Comparison of ENCODE assay signal across 8 mouse cellular contexts in the genomic region with DNA sequence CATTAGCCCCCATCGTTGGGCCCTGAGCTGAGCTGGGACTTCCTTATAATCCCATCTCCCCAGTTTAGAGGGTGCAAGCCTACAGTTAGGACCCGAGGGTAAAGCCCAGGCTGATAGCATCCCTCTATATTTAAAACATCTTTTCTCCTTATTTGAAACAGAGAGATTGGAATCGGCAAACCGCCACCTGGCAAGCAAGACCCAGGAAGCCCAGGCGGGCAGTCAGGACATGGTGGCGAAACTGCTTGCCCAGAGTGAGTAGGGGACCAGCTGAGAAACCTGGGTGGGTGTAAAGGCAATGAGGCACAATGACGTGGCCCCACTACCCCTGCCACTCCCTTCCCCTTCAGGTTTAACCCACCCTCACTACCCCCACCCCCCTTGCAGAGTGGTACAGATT. TPM values are rescaled to one million over a fixed set of nuclear protein-coding genes. Genes with fewer than 3 reads are reported as not detected.
DNase-seq lines count a peak whose midpoint lies in the region; ATAC-seq and TF ChIP-seq lines count a peak whose summit lies in the region.

No protein-coding gene starts in this region.

- DNase-seq in heart, embryonic 10.5 days (ENCODE audit: low spot score) = no peak
- no peak for DNase-seq in heart, adult 8-10 months (ENCODE audit: low spot score)
- no peak for DNase-seq in urinary bladder, postnatal 25 days (ENCODE audit: low spot score)
- DNase-seq in thymus, postnatal 4 days = no peak

- TF ChIP-seq CTCF in ES-Bruce4 (IDR thresholded peaks at IDR 0.05; ENCODE audit: low read depth, low read length) = no peak

- no peak overlapping the region for H3K4me3 ChIP-seq in heart, embryonic 10.5 days
- no peak overlapping the region for H3K4me3 ChIP-seq in ES-Bruce4 (ENCODE audit: low read depth, low read length)
- no peak overlapping the region for H3K4me3 ChIP-seq in heart, embryonic 14.5 days (ENCODE audit: control insufficient read depth in 1 of 2, insufficient read depth in 1 of 2, low read depth in 1 of 2, low read length in 2 of 2)
- H3K4me3 ChIP-seq in limb, embryonic 12.5 days (replicated peaks) = no peak overlapping the region

- H3K9me3 ChIP-seq in heart, embryonic 10.5 days = no peaks in the 10 kb centered on the region
- no peaks in the 10 kb centered on the region for H3K9me3 ChIP-seq in ES-Bruce4 (replicated peaks; ENCODE audit: control insufficient read depth, insufficient read depth, low read length, poor library complexity, severe bottlenecking)
- no peaks in the 10 kb centered on the region for H3K9me3 ChIP-seq in heart, embryonic 14.5 days (ENCODE audit: control insufficient read depth, low read length)
- no peaks in the 10 kb centered on the region for H3K9me3 ChIP-seq in limb, embryonic 12.5 days

- no peak for ATAC-seq in heart, embryonic 14.5 days (ENCODE audit: insufficient number of reproducible peaks, insufficient read depth, low FRiP score, low read depth)
- ATAC-seq in limb, embryonic 12.5 days (ENCODE audit: insufficient number of reproducible peaks, insufficient read depth, low FRiP score, low TSS enrichment, low read depth) = no peak
- no peak for ATAC-seq in monocyte, adult 5-6 weeks (replicated peaks; ENCODE audit: insufficient number of reproducible peaks, low FRiP score, low TSS enrichment, poor library complexity, severe bottlenecking)

- peaks cover 94% of the 10 kb centered on the region for H3K36me3 ChIP-seq in heart, embryonic 10.5 days
- peaks cover 86% of the 10 kb centered on the region for H3K36me3 ChIP-seq in ES-Bruce4 (ENCODE audit: control insufficient read depth, insufficient read depth, low read length, poor library complexity, severe bottlenecking)
- peaks cover 96% of the 10 kb centered on the region for H3K36me3 ChIP-seq in heart, embryonic 14.5 days (ENCODE audit: control insufficient read depth, insufficient read depth, low read length)
- H3K36me3 ChIP-seq in limb, embryonic 12.5 days = peaks cover 98% of the 10 kb centered on the region

- 76% methylated on average over 7 of the region's 7 CpGs for WGBS in heart, embryonic 10.5 days
- 69% methylated on average over 7 of the region's 7 CpGs for WGBS in heart, embryonic 14.5 days
- 83% methylated on average over 7 of the region's 7 CpGs for WGBS in limb, embryonic 12.5 days

- no peak for TF ChIP-seq EP300 in ES-Bruce4 (IDR thresholded peaks at IDR 0.05; ENCODE audit: insufficient read depth, low read depth, low read length)

- no peak overlapping the region for H3K4me2 ChIP-seq in heart, embryonic 14.5 days (ENCODE audit: low read length)
- peak overlapping the region; percentile 56 for H3K4me2 ChIP-seq in limb, embryonic 12.5 days

- no peak for TF ChIP-seq POLR2A in ES-Bruce4 (IDR thresholded peaks at IDR 0.05; ENCODE audit: insufficient read depth, low read length)

- peaks cover 90% of the 10 kb centered on the region for H3K4me1 ChIP-seq in heart, embryonic 10.5 days
- peaks cover 29% of the 10 kb centered on the region for H3K4me1 ChIP-seq in ES-Bruce4 (ENCODE audit: control insufficient read depth, insufficient read depth, low read length)
- peaks cover 65 to 90% of the 10 kb centered on the region in 2 experiments for H3K4me1 ChIP-seq in heart, embryonic 14.5 days (ENCODE audit: control insufficient read depth in 2 of 2, insufficient read depth in 2 of 2, low read length in 2 of 2)
- peaks cover 76% of the 10 kb centered on the region for H3K4me1 ChIP-seq in limb, embryonic 12.5 days (replicated peaks)

- H3K9ac ChIP-seq in ES-Bruce4 (ENCODE audit: low read depth, poor library complexity, severe bottlenecking) = no peak overlapping the region
- H3K9ac ChIP-seq in heart, embryonic 14.5 days (ENCODE audit: low read length) = peak overlapping the region; percentile 22; the same call in 1 of the 2 replicates
- no peak overlapping the region; the same call in 1 of the 2 replicates for H3K9ac ChIP-seq in limb, embryonic 12.5 days (replicated peaks)

- no peaks in the 10 kb centered on the region for H3K27me3 ChIP-seq in heart, embryonic 10.5 days (ENCODE audit: insufficient read depth, poor library complexity, severe bottlenecking)
- no peaks in the 10 kb centered on the region for H3K27me3 ChIP-seq in ES-Bruce4 (ENCODE audit: control insufficient read depth, insufficient read depth, low read length, poor library complexity, severe bottlenecking)
- no peaks in the 10 kb centered on the region for H3K27me3 ChIP-seq in heart, embryonic 14.5 days (ENCODE audit: control insufficient read depth, insufficient read depth, low read length)
- no peaks in the 10 kb centered on the region for H3K27me3 ChIP-seq in limb, embryonic 12.5 days

- peak overlapping the region; percentile 80 for H3K27ac ChIP-seq in heart, embryonic 10.5 days
- H3K27ac ChIP-seq in ES-Bruce4 (ENCODE audit: insufficient read depth, low read length) = peak overlapping the region; percentile 94
- peak overlapping the region in 1 of 2 experiments; percentile 100; a peak in 2 of 4 replicates for H3K27ac ChIP-seq in heart, embryonic 14.5 days (replicated peaks in 1 of 2; ENCODE audit: control insufficient read depth in 1 of 2, insufficient read depth in 1 of 2, low read depth in 2 of 2, low read length in 2 of 2)
- peak overlapping the region; percentile 91 for H3K27ac ChIP-seq in limb, embryonic 12.5 days

RNA-seq across cellular contexts. Expression of gene Amotl2, which starts 8.5 kb away (rescaled TPM):
- polyA plus RNA-seq in heart, embryonic 10.5 days (2016; fragmentation: Nextera tagmentation; extraction: Ambion mirVana) = 52.5 and 54.8 TPM in 2 replicates
- total RNA-seq in heart, adult 8-10 months (2022) = 10 to 100 TPM; 56.7 to 80.1 (median 58.6) TPM
- 227 and 231 TPM in 2 replicates for polyA plus RNA-seq in ES-Bruce4 (2011; ENCODE audit: insufficient read depth, insufficient read length, low read depth, missing spikeins)
- polyA plus RNA-seq in heart, embryonic 14.5 days (2014; fragmentation: Nextera tagmentation; extraction: Ambion mirVana) = 33.5 and 36.3 TPM in 2 replicates
- 73.1 and 73.9 TPM in 2 replicates for polyA plus RNA-seq in limb, embryonic 12.5 days (2016; fragmentation: Nextera tagmentation; extraction: Ambion mirVana)
- total RNA-seq in monocyte, adult 5-6 weeks (2017) = 1.9 TPM in 1 of 3 replicates, not detected in the others
